Mouse (Mus musculus) spleen, adult 18-20 months (tissue): ENCODE measurements around the gene Trip4.
A peak's percentile ranks its signal among the peaks of the same experiment; 100 is the strongest.

Experiments used
- DNase-seq, 2 experiments: peaks; one replicate each; pipeline ENCODE4 v3.0.0; 2022; ENCODE audit warnings: mixed read lengths in 2 of 2

Trip4 gene

GRCm38 (mm10) chr9:65908394-65909300 is at the start of gene Trip4, which contains the start of gene Csnk1g1:
Gene Trip4 (minus strand): TSS chr9:65908794.
Gene Csnk1g1 (plus strand): TSS chr9:65908924.
- peak; percentile 79 to 83 for DNase-seq

GRCm38 (mm10) chr9:65951082-65951587 is 42.5 kb upstream of the Trip4 start:
- no peak for DNase-seq

GRCm38 (mm10) chr9:65937566-65937965 is 29.0 kb upstream of the Trip4 start:
- DNase-seq = no peak

- no peak for DNase-seq
Observed at GRCm38 (mm10) chr9:65929826-65930225, 21.2 kb upstream of the Trip4 start.

- DNase-seq = no peak
Observed at GRCm38 (mm10) chr9:65928456-65928855, 19.9 kb upstream of the Trip4 start.

- no peak for DNase-seq
Observed at GRCm38 (mm10) chr9:65917015-65917414, 8.4 kb upstream of the Trip4 start.

- no peak for DNase-seq
Observed at GRCm38 (mm10) chr9:65913976-65914375, 5.4 kb upstream of the Trip4 start.

- no peak for DNase-seq
Observed at GRCm38 (mm10) chr9:65909837-65910236, 1.2 kb upstream of the Trip4 start.

- peak; percentile 41 to 49 for DNase-seq
Observed at GRCm38 (mm10) chr9:65909301-65909801, 757 bp upstream of the Trip4 start.

GRCm38 (mm10) chr9:65903419-65903818 is 5.2 kb downstream of the Trip4 start:
- no peak for DNase-seq

- DNase-seq = no peak
Observed at GRCm38 (mm10) chr9:65902879-65903278, 5.7 kb downstream of the Trip4 start.

- DNase-seq = no peak
Observed at GRCm38 (mm10) chr9:65896977-65897376, 11.6 kb downstream of the Trip4 start.

- DNase-seq = no peak
Observed at GRCm38 (mm10) chr9:65891126-65891525, 17.5 kb downstream of the Trip4 start.

GRCm38 (mm10) chr9:65890143-65890628 is 18.4 kb downstream of the Trip4 start, which contains the start of gene Pclaf:
Gene Pclaf (plus strand): TSS chr9:65890237.
- peak; percentile 22 to 49 for DNase-seq

GRCm38 (mm10) chr9:65884564-65885315 is 23.9 kb downstream of the Trip4 start:
- peak; percentile 78 to 88 for DNase-seq

- DNase-seq = no peak
Observed at GRCm38 (mm10) chr9:65859656-65860055, 48.9 kb downstream of the Trip4 start.

GRCm38 (mm10) chr9:65850203-65850602 is 58.4 kb downstream of the Trip4 start:
- no peak for DNase-seq

GRCm38 (mm10) chr9:65848154-65848553 is 60.4 kb downstream of the Trip4 start:
- DNase-seq = no peak

- peak in 1 of 2 experiments; percentile 11 for DNase-seq
Observed at GRCm38 (mm10) chr9:65844421-65845165, 64.0 kb downstream of the Trip4 start.

GRCm38 (mm10) chr9:65839841-65840240 is 68.8 kb downstream of the Trip4 start:
- DNase-seq = no peak

- no peak for DNase-seq
Observed at GRCm38 (mm10) chr9:65836916-65837315, 71.7 kb downstream of the Trip4 start.
